Mouse (Mus musculus): ENCODE data around the gene Cuedc1. TPM values are rescaled to one million over a fixed set of nuclear protein-coding genes. Genes with fewer than 3 reads are reported as not detected.
A peak's percentile ranks its signal among the peaks of the same experiment; 100 is the strongest.

The Cuedc1 gene
- polyA plus RNA-seq, 1 experiment from 2014 or later, result 49.7 TPM

GRCm38 (mm10) chr11:88145214-88146006 lies 47.6 kb downstream of the Cuedc1 start:
- H3K36me3 ChIP-seq, result no peaks in the 10 kb centered on the region
- H3K4me2 ChIP-seq, result no peak overlapping the region
- H3K4me3 ChIP-seq, result no peak overlapping the region
- WGBS, result 86% methylated on average over 13 of the region's 13 CpGs
- H3K4me1 ChIP-seq (replicated peaks), result peaks cover 45% of the 10 kb centered on the region
- no peaks in the 10 kb centered on the region for H3K9me3 ChIP-seq
- H3K27me3 ChIP-seq, result no peaks in the 10 kb centered on the region
- peak overlapping the region; percentile 44; the same call in 1 of the 2 replicates for H3K27ac ChIP-seq (replicated peaks)
- ATAC-seq (ENCODE audit: low FRiP score, low read depth), result no peak
- H3K9ac ChIP-seq, result no peak overlapping the region

GRCm38 (mm10) chr11:88146264-88147060 lies 48.6 kb downstream of the Cuedc1 start:
- WGBS, result 64% methylated on average over 12 of the region's 12 CpGs
- H3K4me1 ChIP-seq (replicated peaks), result peaks cover 41% of the 10 kb centered on the region
- H3K9me3 ChIP-seq, result no peaks in the 10 kb centered on the region
- H3K4me2 ChIP-seq, result no peak overlapping the region
- no peaks in the 10 kb centered on the region for H3K36me3 ChIP-seq
- no peak for ATAC-seq (ENCODE audit: low FRiP score, low read depth)
- no peak overlapping the region for H3K4me3 ChIP-seq
- H3K27ac ChIP-seq (replicated peaks), result peak overlapping the region; percentile 44
- no peaks in the 10 kb centered on the region for H3K27me3 ChIP-seq
- H3K9ac ChIP-seq, result no peak overlapping the region

- H3K27ac ChIP-seq (replicated peaks), result no peak overlapping the region
- H3K9ac ChIP-seq, result no peak overlapping the region
- no peaks in the 10 kb centered on the region for H3K36me3 ChIP-seq
- peaks cover 42% of the 10 kb centered on the region for H3K4me1 ChIP-seq (replicated peaks)
- H3K4me2 ChIP-seq, result no peak overlapping the region
- H3K9me3 ChIP-seq, result no peaks in the 10 kb centered on the region
- no peak overlapping the region for H3K4me3 ChIP-seq
- no peak for ATAC-seq (ENCODE audit: low FRiP score, low read depth)
- 97% methylated on average over 5 of the region's 5 CpGs for WGBS
- no peaks in the 10 kb centered on the region for H3K27me3 ChIP-seq
Observed at GRCm38 (mm10) chr11:88147388-88147787, 49.5 kb downstream of the Cuedc1 start.

- WGBS, result 50% methylated on average over 7 of the region's 7 CpGs
- H3K4me2 ChIP-seq, result no peak overlapping the region
- H3K4me1 ChIP-seq (replicated peaks), result peaks cover 39% of the 10 kb centered on the region
Observed at GRCm38 (mm10) chr11:88148015-88148637, 50.3 kb downstream of the Cuedc1 start.

GRCm38 (mm10) chr11:88148638-88149279 lies 50.9 kb downstream of the Cuedc1 start:
- WGBS, result 7% methylated on average over 11 of the region's 11 CpGs
- Histone ChIP-seq H3K4me3 (no peak overlapping the region), H3K27me3 (no peaks in the 10 kb centered on the region), H3K4me1 (replicated peaks) (peaks cover 40% of the 10 kb centered on the region), H3K9me3 (no peaks in the 10 kb centered on the region), H3K27ac (replicated peaks) (peak overlapping the region; percentile 74), H3K9ac (no peak overlapping the region), H3K36me3 (no peaks in the 10 kb centered on the region), H3K4me2 (no peak overlapping the region)
- peak; percentile 71 for ATAC-seq (ENCODE audit: low FRiP score, low read depth)

More at GRCm38 (mm10) chr11:88148015-88148637, 50.3 kb downstream of the Cuedc1 start:
- Histone ChIP-seq H3K27ac (replicated peaks) (peak overlapping the region; percentile 74), H3K27me3 (no peaks in the 10 kb centered on the region), H3K9ac (no peak overlapping the region), H3K4me3 (no peak overlapping the region), H3K9me3 (no peaks in the 10 kb centered on the region), H3K36me3 (no peaks in the 10 kb centered on the region)
- no peak for ATAC-seq (ENCODE audit: low FRiP score, low read depth)

- 0 out of 2 replicates have a peak, but pooled peaks have one; percentile 6 for ATAC-seq (ENCODE audit: low FRiP score, low read depth)
- WGBS, result 35% methylated on average over 7 of the region's 7 CpGs
- Histone ChIP-seq H3K4me3 (no peak overlapping the region), H3K27me3 (no peaks in the 10 kb centered on the region), H3K27ac (replicated peaks) (peak overlapping the region; percentile 62), H3K9ac (no peak overlapping the region), H3K4me1 (replicated peaks) (peaks cover 59% of the 10 kb centered on the region), H3K36me3 (no peaks in the 10 kb centered on the region), H3K4me2 (no peak overlapping the region), H3K9me3 (no peaks in the 10 kb centered on the region)
Observed at GRCm38 (mm10) chr11:88151379-88152155, 53.7 kb downstream of the Cuedc1 start.

- 68% methylated on average over 5 of the region's 5 CpGs for WGBS
Observed at GRCm38 (mm10) chr11:88153880-88154279, 56.0 kb downstream of the Cuedc1 start.

GRCm38 (mm10) chr11:88154500-88154899 lies 56.6 kb downstream of the Cuedc1 start:
- H3K4me1 ChIP-seq (replicated peaks), result peaks cover 57% of the 10 kb centered on the region
- no peak for ATAC-seq (ENCODE audit: low FRiP score, low read depth)

More at GRCm38 (mm10) chr11:88153880-88154279, 56.0 kb downstream of the Cuedc1 start:
- no peaks in the 10 kb centered on the region for H3K36me3 ChIP-seq
- H3K27me3 ChIP-seq, result no peaks in the 10 kb centered on the region
- H3K4me1 ChIP-seq (replicated peaks), result peaks cover 57% of the 10 kb centered on the region
- H3K9ac ChIP-seq, result no peak overlapping the region
- no peak overlapping the region for H3K4me3 ChIP-seq
- no peaks in the 10 kb centered on the region for H3K9me3 ChIP-seq
- H3K27ac ChIP-seq (replicated peaks), result 0 out of 2 replicates have a peak overlapping the region, but pooled peaks have one; percentile 61
- H3K4me2 ChIP-seq, result no peak overlapping the region
- no peak for ATAC-seq (ENCODE audit: low FRiP score, low read depth)

GRCm38 (mm10) chr11:88155451-88155850 lies 57.6 kb downstream of the Cuedc1 start:
- H3K4me1 ChIP-seq (replicated peaks), result peaks cover 65% of the 10 kb centered on the region
- no peak overlapping the region for H3K4me2 ChIP-seq
- 27% methylated on average over 3 of the region's 3 CpGs for WGBS
- no peak overlapping the region for H3K9ac ChIP-seq
- ATAC-seq (ENCODE audit: low FRiP score, low read depth), result no peak
- no peak overlapping the region for H3K4me3 ChIP-seq
- H3K36me3 ChIP-seq, result no peaks in the 10 kb centered on the region
- H3K27me3 ChIP-seq, result no peaks in the 10 kb centered on the region
- H3K27ac ChIP-seq (replicated peaks), result peak overlapping the region; percentile 61
- no peaks in the 10 kb centered on the region for H3K9me3 ChIP-seq

More at GRCm38 (mm10) chr11:88154500-88154899, 56.6 kb downstream of the Cuedc1 start:
- no peaks in the 10 kb centered on the region for H3K9me3 ChIP-seq
- WGBS, result 62% methylated on average over 8 of the region's 8 CpGs
- no peak overlapping the region for H3K9ac ChIP-seq
- no peak overlapping the region for H3K4me2 ChIP-seq
- no peaks in the 10 kb centered on the region for H3K36me3 ChIP-seq
- H3K4me3 ChIP-seq, result no peak overlapping the region
- H3K27ac ChIP-seq (replicated peaks), result peak overlapping the region; percentile 61; the same call in 1 of the 2 replicates
- no peaks in the 10 kb centered on the region for H3K27me3 ChIP-seq

- H3K4me1 ChIP-seq (replicated peaks), result peaks cover 69% of the 10 kb centered on the region
- no peaks in the 10 kb centered on the region for H3K27me3 ChIP-seq
- ATAC-seq (ENCODE audit: low FRiP score, low read depth), result no peak
- peak overlapping the region; percentile 61 for H3K27ac ChIP-seq (replicated peaks)
- H3K4me2 ChIP-seq, result no peak overlapping the region
- 63% methylated on average over 8 of the region's 8 CpGs for WGBS
- no peaks in the 10 kb centered on the region for H3K9me3 ChIP-seq
- H3K4me3 ChIP-seq, result no peak overlapping the region
- peak overlapping the region; percentile 21; the same call in 1 of the 2 replicates for H3K9ac ChIP-seq
- H3K36me3 ChIP-seq, result no peaks in the 10 kb centered on the region
Observed at GRCm38 (mm10) chr11:88155998-88156397, 58.1 kb downstream of the Cuedc1 start.

- Histone ChIP-seq H3K4me3 (no peak overlapping the region), H3K27me3 (no peaks in the 10 kb centered on the region), H3K9me3 (no peaks in the 10 kb centered on the region), H3K4me2 (no peak overlapping the region), H3K9ac (peak overlapping the region; percentile 21; the same call in 1 of the 2 replicates), H3K27ac (replicated peaks) (peak overlapping the region; percentile 61; the same call in 1 of the 2 replicates), H3K36me3 (no peaks in the 10 kb centered on the region), H3K4me1 (replicated peaks) (peaks cover 68% of the 10 kb centered on the region)
- WGBS, result 62% methylated on average over 2 of the region's 2 CpGs
- no peak for ATAC-seq (ENCODE audit: low FRiP score, low read depth)
Observed at GRCm38 (mm10) chr11:88156403-88156802, 58.5 kb downstream of the Cuedc1 start.

Measured in hindbrain, embryonic 15.5 days (tissue).